Mouse (Mus musculus) adrenal gland, postnatal 14 days (tissue): ENCODE results near the gene Fbxo17. TPM values are rescaled to one million over a fixed set of nuclear protein-coding genes. Genes with fewer than 3 reads are reported as not detected.
A peak's percentile ranks its signal among the peaks of the same experiment; 100 is the strongest.

Experiments
- DNase-seq: peaks from one replicate; pipeline ENCODE4 v3.0.0; 2021; ENCODE audit warnings: mixed read lengths
- total RNA-seq: library from RNA; stranded (reverse); gene quantifications from 2 replicates; pipeline ENCODE4 v1.2.3, GENCODE M21; 2021

Fbxo17 gene
- total RNA-seq, 1 experiment from 2014 or later: 2.3 TPM

- no peak for DNase-seq
Measured at GRCm38 (mm10) chr7:28766910-28767309, 50.3 kb downstream of the Fbxo17 start.

- no peak for DNase-seq
Measured at GRCm38 (mm10) chr7:28767462-28767965, 50.9 kb downstream of the Fbxo17 start, which contains the start of gene Nfkbib. TSS of gene Nfkbib (minus strand) at chr7:28767512.

- DNase-seq: no peak
Measured at GRCm38 (mm10) chr7:28769414-28769958, 52.9 kb downstream of the Fbxo17 start.

GRCm38 (mm10) chr7:28770309-28770708, 53.7 kb downstream of the Fbxo17 start:
- DNase-seq: no peak

GRCm38 (mm10) chr7:28771867-28772266, 55.3 kb downstream of the Fbxo17 start:
- peak; percentile 36 for DNase-seq

DNA sequence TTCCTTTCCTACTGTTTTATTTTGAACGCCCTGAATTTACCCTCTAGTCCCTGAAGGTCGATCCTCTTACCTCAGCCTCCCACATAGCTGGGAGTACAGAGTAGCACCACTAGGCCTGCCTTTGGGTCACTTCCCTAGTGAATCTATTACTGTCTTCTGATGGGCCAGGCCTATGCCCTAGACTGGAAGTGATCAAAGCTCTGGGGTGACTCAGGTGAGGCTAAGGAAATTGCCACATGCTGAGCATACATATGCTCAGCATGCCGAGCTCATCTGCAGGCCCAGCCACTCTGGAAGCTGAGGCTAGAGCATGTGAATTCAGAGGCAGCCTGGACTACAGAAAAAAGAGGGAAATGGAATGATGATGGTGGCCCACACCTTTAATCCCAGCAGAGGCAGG, 56.6 kb downstream of the Fbxo17 start:
- DNase-seq: no peak

DNA sequence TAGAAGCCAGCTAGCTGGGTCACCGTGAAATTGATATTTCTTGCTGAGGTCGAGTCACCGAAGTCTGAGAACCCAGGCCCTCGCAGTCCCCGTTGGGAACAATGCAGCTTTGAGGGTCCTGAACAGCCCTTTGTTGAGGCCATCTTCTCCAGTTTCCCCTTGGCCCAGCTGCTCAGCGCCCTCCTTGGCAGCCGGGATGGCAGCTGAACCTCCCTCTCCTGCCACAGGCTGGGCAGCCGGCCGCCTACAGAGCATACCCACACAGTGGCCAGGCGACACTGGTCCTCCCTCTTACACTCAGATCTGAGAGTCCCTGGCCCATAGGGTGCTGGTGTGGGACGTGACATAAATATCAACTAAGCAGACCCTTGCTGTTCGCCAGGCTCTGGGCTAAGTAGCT, 57.6 kb downstream of the Fbxo17 start:
- DNase-seq: no peak

DNA sequence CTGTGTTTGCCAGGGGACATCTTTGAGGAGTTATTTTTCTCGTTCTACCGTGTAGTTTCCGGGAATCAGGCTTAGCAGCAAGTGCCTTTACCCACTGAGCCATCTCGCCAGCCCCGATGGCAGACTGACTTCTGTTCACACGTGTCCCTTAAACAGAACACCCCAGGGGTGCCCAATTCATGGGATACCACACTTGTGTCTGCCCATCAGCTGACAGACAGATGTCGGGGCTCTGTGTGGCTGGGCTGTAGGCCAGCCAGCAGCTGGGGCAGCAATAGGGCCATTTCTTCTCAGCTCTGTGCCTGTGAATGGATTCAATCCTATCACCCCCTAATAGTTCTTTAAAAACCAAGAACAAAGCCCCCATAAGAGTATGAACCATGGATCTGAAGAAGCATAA, 58.5 kb downstream of the Fbxo17 start:
- no peak for DNase-seq

DNA sequence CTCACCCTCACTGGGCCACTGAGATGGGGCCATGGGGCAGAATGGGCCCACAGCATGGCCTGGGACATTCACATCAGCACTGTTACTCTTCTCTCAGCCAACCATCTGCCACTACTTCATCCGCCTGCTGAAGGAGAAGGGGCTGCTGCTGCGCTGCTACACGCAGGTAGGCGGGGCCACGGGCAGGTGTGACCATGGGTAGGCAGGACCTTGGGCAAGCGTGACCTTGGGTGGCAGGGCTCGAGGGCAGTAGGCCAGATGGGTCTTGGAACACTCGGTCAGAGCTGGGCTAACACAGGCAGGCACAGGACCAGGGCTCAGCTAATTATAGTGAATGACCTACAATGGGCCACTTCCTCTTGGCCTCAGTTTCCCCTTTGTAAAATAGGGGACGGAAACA, 62.2 kb downstream of the Fbxo17 start:
- DNase-seq: no peak

DNA sequence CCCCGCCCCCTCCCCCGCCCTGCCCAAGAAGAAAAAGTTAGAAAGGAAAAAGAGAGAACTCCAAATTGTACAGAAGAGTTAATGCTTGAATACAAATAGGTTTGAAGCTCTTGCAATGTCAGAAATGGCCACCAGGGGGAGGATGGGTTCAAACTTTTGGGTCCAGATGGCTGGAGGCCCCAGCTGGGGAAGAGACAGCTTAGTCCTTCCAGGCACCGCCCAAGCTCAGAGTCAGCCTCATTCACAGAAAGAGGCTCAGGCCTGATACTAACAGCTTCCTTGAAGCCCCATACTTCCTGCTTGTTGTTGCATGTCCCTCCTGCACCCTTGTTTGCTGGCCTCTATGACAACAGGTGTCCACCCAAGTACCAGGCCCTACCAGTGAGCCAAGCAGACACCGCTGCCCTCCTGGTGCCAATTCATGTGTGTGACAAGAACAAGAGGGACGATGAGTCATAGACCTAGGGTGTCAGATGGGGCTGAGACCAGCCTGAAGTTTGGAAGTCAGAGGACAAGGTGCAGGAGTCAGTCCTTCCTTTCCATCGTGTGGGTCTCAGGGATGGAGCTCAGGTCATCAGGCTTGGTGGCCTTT, 63.6 kb downstream of the Fbxo17 start:
- DNase-seq: peak; percentile 93

DNA sequence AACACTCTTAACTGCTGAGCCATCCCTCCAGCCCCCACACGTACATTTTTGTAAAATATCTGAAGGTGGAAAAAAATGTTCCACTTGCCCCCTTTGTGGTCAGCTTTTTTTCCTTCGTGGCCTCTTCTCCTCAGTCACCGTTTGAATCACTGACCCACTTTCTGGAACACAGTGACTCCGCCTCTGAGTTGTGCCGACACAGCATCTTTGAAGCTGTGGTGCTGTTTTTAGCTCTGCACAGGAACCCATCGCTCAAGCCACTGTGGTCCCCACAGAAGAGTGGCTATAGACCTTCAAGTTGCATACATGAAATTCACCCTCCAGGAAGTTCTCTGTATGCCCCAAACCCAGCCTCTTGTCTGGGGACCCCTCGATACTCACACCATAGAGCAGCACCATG, 64.3 kb downstream of the Fbxo17 start:
- peak; percentile 47 for DNase-seq

DNA sequence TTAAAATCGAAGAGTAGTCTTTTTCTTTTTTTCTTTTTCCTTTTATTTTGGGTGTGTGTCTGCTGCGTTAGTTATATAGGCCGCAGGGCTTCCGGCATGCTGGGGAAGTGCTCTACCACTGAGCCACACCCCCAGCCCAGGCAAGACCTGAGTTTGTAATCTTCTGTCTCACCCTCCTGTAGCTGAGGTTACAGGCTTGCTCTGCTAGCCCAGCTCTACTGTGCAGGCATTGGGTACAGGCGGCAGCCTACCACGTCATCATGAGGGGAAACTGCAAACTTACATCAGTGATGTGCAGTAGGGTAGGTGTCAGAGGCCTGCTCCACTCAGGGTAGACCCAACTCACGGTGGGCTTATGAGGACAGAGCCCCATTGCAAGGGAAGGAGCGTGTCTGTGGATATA, 64.7 kb downstream of the Fbxo17 start:
- no peak for DNase-seq

GRCm38 (mm10) chr7:28785161-28785560, 68.6 kb downstream of the Fbxo17 start:
- DNase-seq: no peak

Other genes with a start within 250 kb of the Fbxo17 start
- gene Ifnl2, start 206.3 kb upstream of the Fbxo17 start, total RNA-seq: not detected in 2 replicates
- not detected in 2 replicates for gene Ifnl3, start 194.0 kb upstream of the Fbxo17 start, total RNA-seq
- not detected in 2 replicates for gene Sycn, start 175.9 kb upstream of the Fbxo17 start, total RNA-seq
- gene Nccrp1, start 169.6 kb upstream of the Fbxo17 start, total RNA-seq: 0.41 TPM in 1 of 2 replicates, not detected in the other
- gene Samd4b, start 118.7 kb upstream of the Fbxo17 start, total RNA-seq: 52.3 and 56.3 TPM in 2 replicates
- gene Pak4, start 118.6 kb upstream of the Fbxo17 start, total RNA-seq: 22.0 and 25.6 TPM in 2 replicates
- not detected in 2 replicates for gene Acp7, start 85.5 kb upstream of the Fbxo17 start, total RNA-seq
- gene Fbxo27, start 24.0 kb upstream of the Fbxo17 start, total RNA-seq: 0.63 and 2.6 TPM in 2 replicates
- 82.1 and 82.9 TPM in 2 replicates for gene Mrps12, start 25.0 kb downstream of the Fbxo17 start, total RNA-seq
- gene Sars2, start 25.2 kb downstream of the Fbxo17 start, total RNA-seq: 17.6 and 18.9 TPM in 2 replicates
- gene Ccer2, start 39.4 kb downstream of the Fbxo17 start, total RNA-seq: not detected in 2 replicates
- 66.5 and 78.3 TPM in 2 replicates for gene Sirt2, start 49.9 kb downstream of the Fbxo17 start, total RNA-seq
- 38.5 and 43.0 TPM in 2 replicates for gene Nfkbib, start 50.7 kb downstream of the Fbxo17 start, total RNA-seq
- 3.1 and 7.3 TPM in 2 replicates for gene Rinl, start 72.2 kb downstream of the Fbxo17 start, total RNA-seq
- 423 and 480 TPM in 2 replicates for gene Hnrnpl, start 91.7 kb downstream of the Fbxo17 start, total RNA-seq
- gene Ech1, start 108.4 kb downstream of the Fbxo17 start, total RNA-seq: 1,138 and 1,196 TPM in 2 replicates
- gene Lgals4, start 117.0 kb downstream of the Fbxo17 start, total RNA-seq: 18.7 and 32.4 TPM in 2 replicates
- gene Lgals7, start 147.0 kb downstream of the Fbxo17 start, total RNA-seq: 1.1 TPM in 1 of 2 replicates, not detected in the other
- 0.19 and 0.60 TPM in 2 replicates for gene Capn12, start 164.6 kb downstream of the Fbxo17 start, total RNA-seq
- gene Actn4, start 245.5 kb downstream of the Fbxo17 start, total RNA-seq: 271 and 282 TPM in 2 replicates